Mouse (Mus musculus) E14TG2a.4 (cell line): ENCODE results near the gene Arhgap33.

Source experiments
- CTCF ChIP-seq: conservative IDR thresholded peaks from 2 replicates; pipeline ENCODE4 v1.5.1; 2014; ENCODE audit warnings: low read length
- NANOG ChIP-seq: IDR thresholded peaks from 2 replicates; pipeline ENCODE4 v1.6.1; 2014; ENCODE audit warnings: borderline replicate concordance, low read length, mixed read lengths

- no peak for TF ChIP-seq CTCF
- TF ChIP-seq NANOG: no peak
These were observed 3.5 kb downstream of the Arhgap33 start for GRCm38 (mm10) chr7:30531291-30531815.
